Mouse (Mus musculus) embryo, embryonic 11 days (tissue): ENCODE data around the gene Mbd4.

Experiments
- DNase-seq: peaks from one replicate; pipeline ENCODE4 v3.0.0-alpha.2; 2015

Mbd4 gene

DNA sequence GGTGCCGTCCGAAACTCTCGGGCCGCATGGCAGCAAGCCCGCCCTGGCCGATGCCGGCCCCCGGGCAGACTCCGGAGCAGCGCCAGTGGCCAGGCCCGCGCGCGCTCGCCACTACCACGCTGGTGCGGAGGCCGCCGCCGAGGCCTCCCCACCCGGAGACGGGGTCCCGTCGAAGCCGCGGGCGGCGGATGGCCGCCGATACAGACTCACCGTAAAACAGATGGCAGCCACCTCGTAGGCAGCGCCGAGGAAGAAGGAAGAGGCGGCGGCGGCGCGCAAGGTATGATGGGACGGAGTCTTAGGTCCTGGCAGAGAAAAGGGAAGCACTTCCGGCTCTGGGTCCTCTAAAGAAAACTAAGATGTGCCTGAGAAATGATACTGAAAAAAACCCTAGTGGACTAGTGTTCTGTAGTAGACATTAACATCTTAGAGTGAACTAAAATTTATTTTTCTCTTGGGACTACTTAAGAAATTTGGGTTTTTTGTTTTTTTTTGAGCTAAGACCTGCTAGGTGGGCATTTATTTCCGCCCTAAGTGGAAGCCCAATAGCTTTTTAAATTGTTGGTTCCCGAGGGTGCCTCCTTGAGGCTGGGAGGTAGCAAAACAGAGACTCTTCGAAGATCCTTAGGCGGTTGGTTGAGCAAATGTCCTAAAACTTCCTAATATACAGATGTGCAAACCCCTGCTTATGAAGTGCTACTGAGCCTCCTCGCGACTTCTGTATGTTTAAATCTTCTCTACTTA is 44.5 kb downstream of the Mbd4 start, which contains the start of gene Rpl32:
Gene Rpl32 (minus strand): TSS at position 260 of the 744 bp plus-strand sequence.
- peak; percentile 93 for DNase-seq

DNA sequence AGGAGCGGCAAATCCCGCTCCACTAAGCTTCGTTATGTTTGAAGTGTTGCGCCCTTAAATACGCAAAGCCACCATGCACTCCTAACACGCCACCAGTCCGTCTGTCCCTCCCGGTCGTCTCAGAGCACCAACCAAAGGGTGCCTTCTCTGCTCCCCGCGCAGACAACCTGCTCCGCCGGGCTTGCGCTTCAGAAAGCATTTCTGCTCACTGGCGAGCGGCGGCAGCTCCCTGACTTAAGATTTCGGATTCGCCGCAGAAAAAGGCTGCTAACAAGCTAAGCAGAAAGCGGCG is 45.0 kb downstream of the Mbd4 start:
- DNase-seq = no peak

DNA sequence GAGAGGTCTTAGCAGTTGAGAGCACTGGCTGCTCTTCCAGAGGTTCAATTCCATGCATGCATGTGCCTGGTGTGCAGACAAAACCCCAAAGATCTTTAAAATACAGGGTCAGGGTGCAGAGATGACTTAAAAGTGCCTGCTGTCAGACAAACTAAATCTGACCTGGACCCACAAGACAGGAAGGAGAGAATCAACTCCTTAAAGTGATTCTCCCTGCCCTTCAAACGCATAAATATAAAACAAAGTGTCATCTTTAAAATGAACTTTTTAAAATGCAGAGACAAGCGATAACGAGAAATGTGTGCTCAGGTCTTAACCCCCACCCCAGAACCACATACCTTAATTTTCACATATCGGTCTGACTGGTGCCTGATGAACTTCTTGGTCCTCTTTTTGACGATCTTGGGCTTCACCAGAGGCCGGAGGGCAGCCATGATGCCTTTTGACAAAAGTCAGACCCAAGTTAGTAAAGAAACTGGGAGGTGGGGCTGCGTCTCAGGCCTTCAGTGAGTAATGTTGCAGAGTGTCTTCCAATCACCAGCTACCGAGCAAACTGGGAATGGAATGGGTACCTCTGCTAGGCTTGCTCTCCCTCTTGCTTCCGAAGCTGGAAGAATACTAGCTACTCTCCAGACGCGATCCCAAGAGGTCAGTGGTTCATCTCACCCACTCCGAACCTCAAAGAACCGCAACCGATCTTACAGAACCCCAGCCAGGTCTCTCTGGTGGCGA is 45.5 kb downstream of the Mbd4 start:
- no peak for DNase-seq

DNA sequence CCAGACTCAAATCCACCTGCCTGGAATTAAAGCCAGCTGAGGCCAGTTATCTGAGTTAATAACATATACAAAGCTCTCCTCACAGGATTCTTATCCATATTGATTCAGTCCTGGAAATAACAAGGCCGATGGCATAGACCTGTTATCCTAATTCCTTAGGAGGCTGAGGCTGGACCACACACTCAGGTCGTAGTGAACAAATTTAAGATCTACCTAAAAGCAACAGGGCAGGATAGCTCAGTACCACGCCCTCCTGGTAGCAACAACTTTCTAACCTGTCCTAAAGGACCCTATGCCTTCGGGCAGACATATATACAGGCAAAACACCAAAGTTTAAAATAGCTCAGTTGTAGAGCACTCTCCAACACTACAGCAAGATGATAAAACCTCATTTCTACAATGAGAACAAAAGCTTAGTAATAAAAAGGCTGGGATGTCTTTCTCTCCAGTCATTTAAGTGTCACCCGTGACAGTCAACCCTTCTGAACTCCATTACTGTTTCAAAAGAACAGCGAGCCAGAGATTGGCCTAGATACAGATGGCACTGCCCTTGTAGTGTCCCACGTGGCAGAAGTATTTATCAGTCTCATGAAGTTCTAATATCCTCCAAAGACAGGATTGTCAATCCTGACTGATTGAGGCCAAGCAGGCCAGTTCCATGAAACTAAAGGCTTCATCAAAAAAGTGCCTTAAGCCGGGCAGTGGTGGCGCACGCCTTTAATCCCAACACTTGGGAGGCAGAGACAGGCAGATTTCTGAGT is 48.6 kb downstream of the Mbd4 start:
- no peak for DNase-seq

DNA sequence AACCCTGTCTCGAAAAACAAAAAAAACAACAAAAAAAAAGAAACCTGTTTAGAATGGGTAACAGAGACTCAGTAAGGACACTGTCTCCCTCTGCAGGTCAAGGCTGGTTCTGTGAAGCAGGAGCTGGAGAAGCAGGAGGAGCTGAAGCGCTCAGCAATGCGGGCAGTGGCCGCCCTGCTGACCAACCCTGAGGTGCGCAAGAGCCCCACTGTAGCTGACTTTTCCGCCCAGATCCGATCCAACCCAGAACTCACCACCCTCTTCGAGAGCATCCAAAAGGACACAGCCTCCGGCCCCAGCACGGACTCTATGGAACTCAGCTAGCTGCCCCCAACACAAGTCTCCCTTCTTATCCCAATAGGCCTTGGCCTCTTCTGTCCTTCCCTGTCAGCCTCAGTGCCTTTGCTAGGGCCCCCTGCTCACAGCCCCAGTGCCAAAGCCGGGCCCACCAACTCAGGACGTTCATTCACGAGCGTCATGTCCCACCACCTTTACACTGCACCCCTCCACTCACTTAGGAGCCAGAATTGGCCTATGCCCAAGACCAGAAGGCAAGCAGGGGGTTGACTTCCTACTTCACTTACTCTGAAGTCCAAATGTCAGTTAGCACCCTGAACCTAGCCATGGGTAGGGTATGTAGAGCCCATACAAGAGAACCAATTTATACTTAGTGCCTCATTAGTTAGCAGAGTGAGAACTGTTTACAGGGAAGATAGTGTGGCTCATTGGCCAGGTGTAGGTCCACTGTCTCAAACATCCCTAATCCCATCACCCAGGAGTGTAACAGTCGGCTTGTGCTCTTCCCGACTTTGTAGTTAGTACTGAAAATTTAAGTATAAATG is 49.4 kb downstream of the Mbd4 start:
- peak; percentile 83 for DNase-seq

DNA sequence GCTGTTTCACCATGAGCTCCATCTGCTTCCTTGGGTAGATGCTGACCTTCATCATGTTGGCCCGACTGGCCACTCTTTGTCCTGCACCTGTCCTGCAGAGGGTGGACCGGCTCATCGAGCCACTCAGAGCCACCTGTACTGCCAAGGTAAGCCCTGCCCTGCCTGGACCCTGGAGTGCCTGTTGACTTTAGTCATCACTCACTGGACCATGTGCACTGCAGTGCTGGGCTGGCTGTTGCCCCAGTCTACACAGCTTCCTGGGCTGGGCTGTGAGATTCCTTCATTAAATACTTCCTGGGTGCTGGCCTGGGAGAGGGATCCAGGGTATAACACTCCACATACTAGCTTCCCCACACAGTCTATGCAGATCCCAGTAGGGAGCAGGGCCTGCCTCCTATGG is 51.4 kb downstream of the Mbd4 start:
- no peak for DNase-seq

DNA sequence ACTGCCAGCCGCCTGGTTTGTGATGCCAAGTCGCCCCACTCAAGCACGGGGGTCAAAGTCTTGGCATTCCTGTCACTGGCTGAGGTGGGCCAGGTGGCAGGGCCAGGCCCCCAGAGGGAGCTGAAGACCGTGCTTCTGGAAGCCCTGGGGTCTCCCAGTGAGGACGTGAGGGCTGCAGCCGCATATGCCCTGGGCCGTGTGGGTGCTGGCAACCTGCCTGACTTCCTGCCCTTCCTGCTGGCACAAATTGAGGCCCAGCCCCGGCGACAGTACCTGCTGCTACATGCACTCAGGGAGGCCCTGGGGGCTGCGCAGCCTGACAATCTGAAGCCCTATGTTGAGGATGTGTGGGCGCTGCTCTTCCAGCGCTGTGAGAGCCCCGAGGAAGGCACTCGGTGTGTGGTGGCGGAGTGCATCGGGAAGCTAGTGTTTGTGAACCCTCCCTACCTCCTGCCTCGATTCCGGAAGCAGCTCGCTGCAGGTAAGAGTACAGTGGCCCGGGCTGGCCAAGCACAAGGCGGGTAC is 60.4 kb downstream of the Mbd4 start:
- DNase-seq = no peak

DNA sequence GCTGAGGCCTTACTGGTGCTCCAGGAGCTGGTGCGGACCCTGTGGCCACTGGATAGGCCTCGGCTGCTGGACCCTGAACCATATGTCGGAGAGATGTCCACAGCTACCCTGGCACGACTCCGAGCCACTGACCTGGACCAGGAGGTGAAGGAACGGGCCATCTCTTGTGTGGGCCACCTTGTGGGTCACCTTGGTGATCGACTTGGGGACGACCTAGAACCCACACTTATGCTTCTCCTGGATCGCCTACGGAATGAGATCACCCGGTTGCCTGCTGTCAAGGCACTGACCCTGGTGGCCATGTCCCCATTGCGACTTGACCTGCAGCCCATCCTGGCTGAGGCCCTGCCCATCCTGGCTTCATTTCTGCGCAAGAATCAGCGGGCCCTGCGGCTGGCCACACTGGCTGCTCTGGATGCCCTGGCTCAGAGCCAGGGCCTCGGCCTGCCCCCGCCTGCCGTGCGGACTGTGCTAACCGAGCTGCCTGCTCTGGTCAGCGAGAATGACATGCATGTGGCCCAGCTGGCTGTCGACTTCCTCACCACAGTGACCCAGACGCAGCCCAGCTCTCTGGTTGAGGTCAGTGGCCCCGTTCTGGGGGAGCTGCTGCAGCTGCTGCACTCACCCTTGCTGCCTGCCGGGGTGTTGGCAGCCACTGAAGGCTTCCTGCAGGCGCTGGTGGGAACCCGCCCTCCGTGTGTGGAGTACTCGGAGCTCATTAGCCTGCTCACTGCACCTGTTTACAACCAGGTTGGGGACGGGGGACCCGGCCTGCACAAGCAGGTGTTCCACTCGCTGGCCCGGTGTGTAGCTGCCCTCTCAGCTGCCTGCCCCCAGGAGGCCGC is 61.1 kb downstream of the Mbd4 start:
- DNase-seq = no peak

DNA sequence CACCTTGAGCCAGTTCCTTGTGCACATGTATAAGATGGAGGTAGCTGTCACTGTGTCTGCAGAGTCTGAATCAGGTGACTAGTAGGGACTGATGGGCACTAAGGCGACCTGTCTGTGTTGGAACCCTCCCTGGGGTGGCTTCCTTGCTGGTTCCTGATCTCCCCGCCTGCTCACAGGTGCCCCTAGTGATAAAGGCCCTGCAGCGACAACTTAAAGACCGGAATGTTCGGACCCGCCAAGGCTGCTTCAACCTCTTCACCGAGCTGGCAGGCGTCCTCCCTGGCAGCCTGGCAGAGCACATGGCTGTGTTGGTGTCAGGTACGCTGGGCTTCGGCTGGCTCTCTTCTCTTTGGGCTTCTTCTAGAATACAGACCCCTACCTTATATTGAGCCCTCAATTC is 62.2 kb downstream of the Mbd4 start:
- DNase-seq = no peak
